Mouse (Mus musculus) MEL (cell line): ENCODE data around the gene Slc39a1. TPM values are rescaled to one million over a fixed set of nuclear protein-coding genes. Genes with fewer than 3 reads are reported as not detected.

Experiments used
- DNase-seq: peaks from one replicate; pipeline ENCODE4 v3.0.0; 2011; ENCODE audit warnings: low read depth, low spot score
- H3K27ac ChIP-seq: 2 replicates; pipeline ENCODE4 v1.5.1; 2012; ENCODE audit warnings: low read depth, mild to moderate bottlenecking, control low read depth, low read length, moderate library complexity; ENCODE audit not compliant: control insufficient read depth
- H3K27me3 ChIP-seq, 2 experiments: fragments of 150-350 bp in 1 of 2; sonication (generic) in 1 of 2; 2 replicates each; pipeline ENCODE4 v1.6.1; 2012; ENCODE audit warnings: low read length in 2 of 2, mild to moderate bottlenecking in 2 of 2, improper control_type of control experiment in 1 of 2, moderate library complexity in 1 of 2; ENCODE audit not compliant: insufficient read depth in 2 of 2, control insufficient read depth in 1 of 2
- H3K36me3 ChIP-seq, 2 experiments: 2 replicates each; pipeline ENCODE4 v1.6.1; 2012 to 2014; ENCODE audit warnings: low read length in 2 of 2, improper control_type of control experiment in 1 of 2, inconsistent platforms in 1 of 2, mild to moderate bottlenecking in 1 of 2; ENCODE audit not compliant: insufficient read depth in 2 of 2, control insufficient read depth in 1 of 2
- H3K4me1 ChIP-seq, 2 experiments: fragments of 150-350 bp in 1 of 2; sonication (generic) in 1 of 2; 2 replicates each; pipeline ENCODE4 v1.6.1; 2012; ENCODE audit warnings: low read length in 2 of 2, improper control_type of control experiment in 1 of 2, mild to moderate bottlenecking in 1 of 2; ENCODE audit not compliant: insufficient read depth in 2 of 2, control insufficient read depth in 1 of 2
- H3K4me3 ChIP-seq, 2 experiments: fragments of 150-350 bp in 1 of 2; sonication (generic) in 1 of 2; 2 replicates each; pipeline ENCODE4 v1.5.1; 2012; ENCODE audit warnings: low read depth in 2 of 2, low read length in 2 of 2, mild to moderate bottlenecking in 2 of 2, moderate library complexity in 2 of 2, control low read depth in 1 of 2, improper control_type of control experiment in 1 of 2; ENCODE audit not compliant: control insufficient read depth in 1 of 2, insufficient read depth in 1 of 2
- H3K79me2 ChIP-seq: 2 replicates; pipeline ENCODE4 v1.6.1; 2012; ENCODE audit warnings: mild to moderate bottlenecking, low read length, moderate library complexity; ENCODE audit not compliant: control insufficient read depth, poor library complexity, insufficient read depth
- H3K9ac ChIP-seq: 2 replicates; pipeline ENCODE4 v1.6.1; 2012; ENCODE audit warnings: low read depth, mild to moderate bottlenecking, control low read depth, low read length, moderate library complexity; ENCODE audit not compliant: control insufficient read depth, poor library complexity, severe bottlenecking
- H3K9me3 ChIP-seq: fragments of 150-350 bp; sonication (generic); replicated peaks from 2 replicates; pipeline ENCODE4 v1.6.1; 2012; ENCODE audit warnings: mild to moderate bottlenecking, low read length, improper control_type of control experiment, moderate library complexity; ENCODE audit not compliant: insufficient read depth
- BHLHE40 ChIP-seq: IDR thresholded peaks from 2 replicates; pipeline ENCODE4 v1.6.1; 2012; ENCODE audit warnings: low read depth, mild to moderate bottlenecking, inconsistent platforms, low read length, improper control_type of control experiment, borderline replicate concordance
- CHD2 ChIP-seq: IDR thresholded peaks from 2 replicates; pipeline ENCODE4 v1.6.1; 2011; ENCODE audit warnings: low read length, improper control_type of control experiment
- CTCF ChIP-seq, 3 experiments: IDR thresholded peaks in 2 of 3; conservative IDR thresholded peaks in 1 of 3; 2 replicates each; pipeline ENCODE4 v1.5.1; 2011 to 2012; ENCODE audit warnings: low read length in 3 of 3, low read depth in 2 of 3, mild to moderate bottlenecking in 2 of 3, improper control_type of control experiment in 1 of 3, inconsistent platforms in 1 of 3, mixed read lengths in 1 of 3, moderate library complexity in 1 of 3; ENCODE audit not compliant: control insufficient read depth in 1 of 3, insufficient read depth in 1 of 3, poor library complexity in 1 of 3, severe bottlenecking in 1 of 3
- E2F4 ChIP-seq: IDR thresholded peaks from 2 replicates; pipeline ENCODE4 v1.6.1; 2011; ENCODE audit warnings: low read depth, low read length, improper control_type of control experiment, borderline replicate concordance
- ELF1 ChIP-seq: IDR thresholded peaks from 2 replicates; pipeline ENCODE4 v1.6.1; 2014; ENCODE audit warnings: low read depth, mild to moderate bottlenecking, inconsistent platforms, low read length, improper control_type of control experiment, moderate library complexity
- EP300 ChIP-seq, 2 experiments: IDR thresholded peaks; 2 replicates each; pipeline ENCODE4 v1.6.1; 2011; ENCODE audit warnings: improper control_type of control experiment in 2 of 2, low read length in 2 of 2, low read depth in 1 of 2, mild to moderate bottlenecking in 1 of 2
- ETS1 ChIP-seq: IDR thresholded peaks from 2 replicates; pipeline ENCODE4 v1.6.1; 2012; ENCODE audit warnings: low read depth, mild to moderate bottlenecking, inconsistent platforms, low read length, improper control_type of control experiment, moderate library complexity
- GABPA ChIP-seq: IDR thresholded peaks from 2 replicates; pipeline ENCODE4 v1.6.1; 2012; ENCODE audit warnings: low read depth, mild to moderate bottlenecking, inconsistent platforms, low read length, improper control_type of control experiment, moderate library complexity
- GATA1 ChIP-seq: IDR thresholded peaks from 2 replicates; pipeline ENCODE4 v1.6.1; 2011; ENCODE audit warnings: low read depth, low read length, improper control_type of control experiment
- HCFC1 ChIP-seq: IDR thresholded peaks from 2 replicates; pipeline ENCODE4 v1.6.1; 2012; ENCODE audit warnings: low read depth, mild to moderate bottlenecking, inconsistent platforms, low read length, improper control_type of control experiment, moderate library complexity
- JUND ChIP-seq: IDR thresholded peaks from 2 replicates; pipeline ENCODE4 v1.6.1; 2011; ENCODE audit warnings: low read depth, mild to moderate bottlenecking, improper control_type of control experiment, low read length
- KAT2A ChIP-seq: conservative IDR thresholded peaks from 2 replicates; pipeline ENCODE4 v1.6.1; 2012; ENCODE audit warnings: low read depth, low read length, improper control_type of control experiment, inconsistent platforms
- MAFK ChIP-seq: IDR thresholded peaks from 2 replicates; pipeline ENCODE4 v1.6.1; 2011; ENCODE audit warnings: low read depth, mild to moderate bottlenecking, low read length, improper control_type of control experiment, borderline replicate concordance
- MAX ChIP-seq: IDR thresholded peaks from 2 replicates; pipeline ENCODE4 v1.6.1; 2011; ENCODE audit warnings: low read length, improper control_type of control experiment
- MAZ ChIP-seq: IDR thresholded peaks from 2 replicates; pipeline ENCODE4 v1.6.1; 2012; ENCODE audit warnings: low read depth, mild to moderate bottlenecking, inconsistent platforms, low read length, improper control_type of control experiment
- MEF2A ChIP-seq: IDR thresholded peaks from 2 replicates; pipeline ENCODE4 v1.6.1; 2014; ENCODE audit warnings: low read depth, mild to moderate bottlenecking, inconsistent platforms, low read length, improper control_type of control experiment; ENCODE audit not compliant: poor library complexity, insufficient replicate concordance, severe bottlenecking; ENCODE audit errors: extremely low read depth
- MYB ChIP-seq: IDR thresholded peaks from 2 replicates; pipeline ENCODE4 v1.6.1; 2011; ENCODE audit warnings: mild to moderate bottlenecking, low read depth, low read length, improper control_type of control experiment
- MYC ChIP-seq: IDR thresholded peaks from 2 replicates; pipeline ENCODE4 v1.6.1; 2011; ENCODE audit warnings: low read depth, mild to moderate bottlenecking, low read length, improper control_type of control experiment, moderate library complexity
- NRF1 ChIP-seq: IDR thresholded peaks from 2 replicates; pipeline ENCODE4 v1.6.1; 2014; ENCODE audit warnings: low read depth, mild to moderate bottlenecking, inconsistent platforms, low read length, improper control_type of control experiment, moderate library complexity; ENCODE audit not compliant: poor library complexity, insufficient read depth, severe bottlenecking
- POLR2A ChIP-seq, 2 experiments: IDR thresholded peaks; 2 replicates each; pipeline ENCODE4 v1.6.1; 2011 to 2012; ENCODE audit warnings: low read length in 2 of 2, mild to moderate bottlenecking in 2 of 2, control low read depth in 1 of 2, improper control_type of control experiment in 1 of 2, low read depth in 1 of 2, moderate library complexity in 1 of 2; ENCODE audit not compliant: control insufficient read depth in 1 of 2, insufficient read depth in 1 of 2, poor library complexity in 1 of 2
- POLR2AphosphoS2 ChIP-seq: IDR thresholded peaks from 2 replicates; pipeline ENCODE4 v1.6.1; 2011; ENCODE audit warnings: low read length, improper control_type of control experiment
- POLR2AphosphoS5 ChIP-seq: IDR thresholded peaks from 2 replicates; pipeline ENCODE4 v1.6.1; 2012; ENCODE audit warnings: low read depth, borderline replicate concordance, mild to moderate bottlenecking, inconsistent platforms, low read length, moderate library complexity, mixed read lengths
- RAD21 ChIP-seq: IDR thresholded peaks from 2 replicates; pipeline ENCODE4 v1.6.1; 2011; ENCODE audit warnings: mild to moderate bottlenecking, low read depth, low read length, improper control_type of control experiment
- RCOR1 ChIP-seq: IDR thresholded peaks from 2 replicates; pipeline ENCODE4 v1.6.1; 2012; ENCODE audit warnings: low read depth, mild to moderate bottlenecking, inconsistent platforms, low read length, improper control_type of control experiment
- SIN3A ChIP-seq: IDR thresholded peaks from 2 replicates; pipeline ENCODE4 v1.6.1; 2012; ENCODE audit warnings: low read length, improper control_type of control experiment, inconsistent platforms
- SMC3 ChIP-seq: IDR thresholded peaks from 2 replicates; pipeline ENCODE4 v1.6.1; 2011; ENCODE audit warnings: low read depth, low read length, improper control_type of control experiment
- TBP ChIP-seq: IDR thresholded peaks from 2 replicates; pipeline ENCODE4 v1.8.0; 2011; ENCODE audit warnings: low read depth, low read length, improper control_type of control experiment
- TCF12 ChIP-seq: IDR thresholded peaks from 2 replicates; pipeline ENCODE4 v1.6.1; 2014; ENCODE audit warnings: low read depth, mild to moderate bottlenecking, inconsistent platforms, low read length, improper control_type of control experiment, moderate library complexity
- UBTF ChIP-seq: IDR thresholded peaks from 2 replicates; pipeline ENCODE4 v1.6.1; 2012; ENCODE audit warnings: low read depth, mild to moderate bottlenecking, inconsistent platforms, low read length, improper control_type of control experiment, moderate library complexity, borderline replicate concordance; ENCODE audit not compliant: insufficient read depth
- ZKSCAN1 ChIP-seq: IDR thresholded peaks from 2 replicates; pipeline ENCODE4 v1.6.1; 2012; ENCODE audit warnings: low read depth, mild to moderate bottlenecking, inconsistent platforms, low read length, improper control_type of control experiment, moderate library complexity
- ZMIZ1 ChIP-seq: IDR thresholded peaks from 2 replicates; pipeline ENCODE4 v1.6.1; 2012; ENCODE audit warnings: low read depth, mild to moderate bottlenecking, inconsistent platforms, low read length, improper control_type of control experiment, moderate library complexity
- polyA plus RNA-seq, 2 experiments: library from polyadenylated mRNA; stranded (reverse) in 1 of 2; unstranded in 1 of 2; fragments of >175 nt in 1 of 2; fragments of >200 nt in 1 of 2; gene quantifications; 2 replicates each; pipeline versions ENCODE4 v1.2.1 to v1.2.4; 2012; ENCODE audit warnings: low replicate concordance in 2 of 2, low read depth in 1 of 2; ENCODE audit not compliant: insufficient read length in 2 of 2, insufficient read depth in 1 of 2, missing spikeins in 1 of 2
- total RNA-seq: library from RNA; depleted of rRNA; stranded (reverse); fragments of 300-350 nt; gene quantifications from 2 replicates; pipeline ENCODE4 v1.2.3, GENCODE M21; 2012

The Slc39a1 gene
- total and polyA plus RNA-seq, 3 experiments, result 58.5 to 80.5 (median 61.7) TPM

- H3K9me3 ChIP-seq, result no peaks in the 10 kb centered on the region
- H3K27ac ChIP-seq, result no peak overlapping the region
- no peaks in the 10 kb centered on the region for H3K27me3 ChIP-seq
- peaks cover 21 to 22% of the 10 kb centered on the region in 2 experiments for H3K4me1 ChIP-seq
- H3K4me3 ChIP-seq, result no peak overlapping the region
- H3K9ac ChIP-seq, result no peak overlapping the region
- no peaks in the 10 kb centered on the region for H3K79me2 ChIP-seq
- peaks cover 0 to 18% of the 10 kb centered on the region in 2 experiments; a peak in 2 of 4 replicates for H3K36me3 ChIP-seq
- TF ChIP-seq HCFC1, result no peak
- peak in 2 of 3 experiments; percentile 13 to 38; a peak in 3 of 6 replicates for TF ChIP-seq CTCF (IDR thresholded peaks at IDR 0.05 in 2 of 3, conservative IDR thresholded peaks at IDR 0.05 in 1 of 3; ENCODE audit: control insufficient read depth in 1 of 3, insufficient read depth in 1 of 3, low read depth in 2 of 3, low read length in 3 of 3, poor library complexity in 1 of 3, severe bottlenecking in 1 of 3)
- no peak for DNase-seq
These were observed 23.6 kb upstream of the Slc39a1 start for GRCm38 (mm10) chr3:90224331-90224730.

GRCm38 (mm10) chr3:90231075-90231474 is 16.9 kb upstream of the Slc39a1 start:
- DNase-seq, result no peak
- Histone ChIP-seq H3K9me3 (no peaks in the 10 kb centered on the region), H3K27ac (peak overlapping the region; percentile 46), H3K79me2 (peaks cover 14% of the 10 kb centered on the region), H3K9ac (peak overlapping the region; percentile 83), H3K4me3 (peak overlapping the region; percentile 66 to 79), H3K27me3 (no peaks in the 10 kb centered on the region), H3K36me3 (peaks cover 2 to 14% of the 10 kb centered on the region in 2 experiments; a peak in 3 of 4 replicates), H3K4me1 (peaks cover 7 to 10% of the 10 kb centered on the region in 2 experiments; a peak in 2 of 4 replicates)
- TF ChIP-seq RCOR1 (no peak; the same call in 1 of the 2 replicates), ELF1 (no peak), RAD21 (no peak), SMC3 (no peak), MAZ (peak; percentile 69; the same call in 1 of the 2 replicates), GATA1 (no peak), POLR2AphosphoS2 (no peak), BHLHE40 (no peak), GABPA (no peak), JUND (no peak), MYC (no peak), E2F4 (no peak), ZMIZ1 (no peak), TCF12 (no peak), CHD2 (no peak), MAFK (0 out of 2 replicates have a peak, but pooled peaks have one; percentile 36), MEF2A (no peak), KAT2A (no peak), POLR2A (IDR thresholded peaks at IDR 0.05; ENCODE audit: control insufficient read depth in 1 of 2, insufficient read depth in 1 of 2, low read depth in 1 of 2, low read length in 2 of 2, poor library complexity in 1 of 2) (no peak), MAX (no peak), POLR2AphosphoS5 (no peak), CTCF (IDR thresholded peaks at IDR 0.05 in 2 of 3, conservative IDR thresholded peaks at IDR 0.05 in 1 of 3; ENCODE audit: control insufficient read depth in 1 of 3, insufficient read depth in 1 of 3, low read depth in 2 of 3, low read length in 3 of 3, poor library complexity in 1 of 3, severe bottlenecking in 1 of 3) (no peak), SIN3A (no peak), NRF1 (no peak), HCFC1 (no peak), ETS1 (no peak), UBTF (no peak), TBP (no peak), MYB (no peak), ZKSCAN1 (no peak), EP300 (IDR thresholded peaks at IDR 0.05; ENCODE audit: low read depth in 1 of 2, low read length in 2 of 2) (peak; percentile 17 to 40; a peak in 1 of 4 replicates)
